ENCODE assay signal across 8 mouse cellular contexts in the genomic region with DNA sequence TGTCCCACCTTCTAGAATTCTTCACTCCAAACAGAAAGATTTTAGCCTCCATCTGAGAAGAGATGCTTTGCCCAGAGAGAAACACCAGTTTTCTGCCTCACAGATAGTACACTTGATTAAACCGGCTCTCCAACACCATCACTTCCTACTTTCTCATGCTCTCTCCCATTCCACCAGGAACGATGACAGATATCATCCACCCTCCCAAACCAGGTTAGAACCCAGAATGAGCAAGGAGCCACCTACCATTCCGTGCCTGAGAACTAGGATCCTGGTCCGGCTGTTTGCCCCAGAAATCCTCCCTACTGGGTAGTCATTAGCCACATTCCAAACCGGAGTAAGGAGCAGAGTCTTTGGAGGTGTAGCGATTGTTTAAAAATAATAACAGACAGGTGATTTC. TPM values are rescaled to one million over a fixed set of nuclear protein-coding genes. Genes with fewer than 3 reads are reported as not detected.
DNase-seq lines count a peak whose midpoint lies in the region; ATAC-seq lines count a peak whose summit lies in the region.

No protein-coding gene starts in this region.

- H3K4me1 ChIP-seq in lung, embryonic 15.5 days = no peaks in the 10 kb centered on the region
- no peaks in the 10 kb centered on the region for H3K4me1 ChIP-seq in embryonic facial prominence, embryonic 11.5 days (ENCODE audit: control insufficient read depth, insufficient read depth, low read length)
- peaks cover 12% of the 10 kb centered on the region for H3K4me1 ChIP-seq in hindbrain, embryonic 16.5 days (ENCODE audit: control insufficient read depth, insufficient read depth, low read depth, low read length)
- H3K4me1 ChIP-seq in neural tube, embryonic 15.5 days = peaks cover 26% of the 10 kb centered on the region

- no peak overlapping the region for H3K4me3 ChIP-seq in lung, embryonic 15.5 days
- peak overlapping the region; percentile 14 for H3K4me3 ChIP-seq in embryonic facial prominence, embryonic 11.5 days (ENCODE audit: low read depth, low read length)
- H3K4me3 ChIP-seq in hindbrain, embryonic 16.5 days (ENCODE audit: low read length) = peak overlapping the region; percentile 68
- H3K4me3 ChIP-seq in neural tube, embryonic 15.5 days (replicated peaks) = peak overlapping the region; percentile 60

- H3K27me3 ChIP-seq in lung, embryonic 15.5 days = no peaks in the 10 kb centered on the region
- no peaks in the 10 kb centered on the region for H3K27me3 ChIP-seq in embryonic facial prominence, embryonic 11.5 days (ENCODE audit: control insufficient read depth, insufficient read depth, low read length)
- no peaks in the 10 kb centered on the region for H3K27me3 ChIP-seq in hindbrain, embryonic 16.5 days (replicated peaks; ENCODE audit: control insufficient read depth, insufficient read depth, low read length)
- no peaks in the 10 kb centered on the region for H3K27me3 ChIP-seq in neural tube, embryonic 15.5 days (replicated peaks)

- H3K27ac ChIP-seq in lung, embryonic 15.5 days = no peak overlapping the region
- no peak overlapping the region for H3K27ac ChIP-seq in embryonic facial prominence, embryonic 11.5 days (replicated peaks; ENCODE audit: low read depth, low read length)
- peak overlapping the region; percentile 91 for H3K27ac ChIP-seq in hindbrain, embryonic 16.5 days (ENCODE audit: low read depth, low read length)
- H3K27ac ChIP-seq in neural tube, embryonic 15.5 days (replicated peaks) = peak overlapping the region; percentile 89

- no peak for ATAC-seq in lung, embryonic 15.5 days (ENCODE audit: borderline replicate concordance, extremely low read depth, low FRiP score, low TSS enrichment)
- ATAC-seq in embryonic facial prominence, embryonic 11.5 days (replicated peaks; ENCODE audit: insufficient number of reproducible peaks, low FRiP score, low TSS enrichment, low read depth) = peak; percentile 17; the same call in 1 of the 2 replicates
- peak; percentile 34 for ATAC-seq in hindbrain, embryonic 16.5 days
- peak; percentile 42 for ATAC-seq in neural tube, embryonic 15.5 days (ENCODE audit: low FRiP score)

- WGBS in lung, embryonic 15.5 days = 24% methylated on average over 6 of the region's 6 CpGs
- whole genome bisulfite sequencing in embryonic facial prominence, embryonic 11.5 days = 28% methylated on average over 6 of the region's 6 CpGs
- 10% methylated on average over 6 of the region's 6 CpGs for WGBS in hindbrain, embryonic 16.5 days
- WGBS in neural tube, embryonic 15.5 days = 13% methylated on average over 6 of the region's 6 CpGs

- no peaks in the 10 kb centered on the region for H3K36me3 ChIP-seq in lung, embryonic 15.5 days
- no peaks in the 10 kb centered on the region for H3K36me3 ChIP-seq in embryonic facial prominence, embryonic 11.5 days (replicated peaks; ENCODE audit: control insufficient read depth, insufficient read depth, low read depth, low read length)
- peaks cover 1% of the 10 kb centered on the region; the same call in 1 of the 2 replicates for H3K36me3 ChIP-seq in hindbrain, embryonic 16.5 days (ENCODE audit: control insufficient read depth, insufficient read depth, low read length)
- no peaks in the 10 kb centered on the region for H3K36me3 ChIP-seq in neural tube, embryonic 15.5 days

- no peak overlapping the region for H3K9ac ChIP-seq in lung, embryonic 15.5 days
- no peak overlapping the region for H3K9ac ChIP-seq in embryonic facial prominence, embryonic 11.5 days (replicated peaks; ENCODE audit: low read length)
- H3K9ac ChIP-seq in hindbrain, embryonic 16.5 days (ENCODE audit: low read depth, low read length) = peak overlapping the region; percentile 78
- peak overlapping the region; percentile 69 for H3K9ac ChIP-seq in neural tube, embryonic 15.5 days (replicated peaks)

- H3K4me2 ChIP-seq in lung, embryonic 15.5 days = peak overlapping the region; percentile 39; the same call in 1 of the 2 replicates
- peak overlapping the region; percentile 19; the same call in 1 of the 2 replicates for H3K4me2 ChIP-seq in embryonic facial prominence, embryonic 11.5 days (ENCODE audit: low read depth, low read length)
- peak overlapping the region; percentile 71 for H3K4me2 ChIP-seq in hindbrain, embryonic 16.5 days (ENCODE audit: low read length)
- H3K4me2 ChIP-seq in neural tube, embryonic 15.5 days = peak overlapping the region; percentile 63

- no peaks in the 10 kb centered on the region for H3K9me3 ChIP-seq in lung, embryonic 15.5 days
- no peaks in the 10 kb centered on the region for H3K9me3 ChIP-seq in embryonic facial prominence, embryonic 11.5 days (replicated peaks; ENCODE audit: control insufficient read depth, low read length)
- no peaks in the 10 kb centered on the region for H3K9me3 ChIP-seq in hindbrain, embryonic 16.5 days (ENCODE audit: control insufficient read depth, low read length)
- H3K9me3 ChIP-seq in neural tube, embryonic 15.5 days (replicated peaks) = no peaks in the 10 kb centered on the region

- DNase-seq in lung, adult 18-20 months = no peak
- DNase-seq in embryonic facial prominence, embryonic 11.5 days (ENCODE audit: low spot score) = no peak
- no peak for DNase-seq in thymus, postnatal 4 days
- DNase-seq in adrenal gland, postnatal 25 days = no peak
- no peak for DNase-seq in spleen, postnatal 4 days (ENCODE audit: low spot score in 2 of 2)

RNA-seq across cellular contexts. Expression of a gene that starts 0.5 kb away (rescaled TPM):
- 0.70 and 2.9 TPM in 2 replicates for polyA plus RNA-seq in lung, embryonic 15.5 days (2015; fragmentation: Nextera tagmentation; extraction: Ambion mirVana)
- polyA plus RNA-seq in embryonic facial prominence, embryonic 11.5 days (2014; fragmentation: Nextera tagmentation; extraction: Ambion mirVana) = 11.9 and 15.8 TPM in 2 replicates
- 92.4 and 96.7 TPM in 2 replicates for polyA plus RNA-seq in hindbrain, embryonic 16.5 days (2015; fragmentation: Nextera tagmentation; extraction: Ambion mirVana)
- 78.7 and 90.3 TPM in 2 replicates for polyA plus RNA-seq in neural tube, embryonic 15.5 days (2015; fragmentation: Nextera tagmentation; extraction: Ambion mirVana)
- total RNA-seq in adrenal gland, postnatal 25 days (2021) = 4.8 and 8.6 TPM in 2 replicates

Comparison
In these comparisons a context has a peak if more than half of its experiments do, and no peak if none do; other contexts are left out.
1. H3K27ac ChIP-seq: peak in hindbrain, embryonic 16.5 days (single experiment) and neural tube, embryonic 15.5 days (single experiment); none in lung, embryonic 15.5 days (single experiment) and embryonic facial prominence, embryonic 11.5 days (single experiment).
2. H3K4me2 ChIP-seq: peak in every context shown above with its lines; median percentile 71 in hindbrain, embryonic 16.5 days; 63 in neural tube, embryonic 15.5 days; 39 in lung, embryonic 15.5 days; 19 in embryonic facial prominence, embryonic 11.5 days.
3. H3K9ac ChIP-seq: peak in hindbrain, embryonic 16.5 days (single experiment) and neural tube, embryonic 15.5 days (single experiment); none in lung, embryonic 15.5 days (single experiment) and embryonic facial prominence, embryonic 11.5 days (single experiment).